Mouse (Mus musculus) cerebellum, adult 2 months (tissue): ENCODE results near the gene Apool. TPM values are rescaled to one million over a fixed set of nuclear protein-coding genes. Genes with fewer than 3 reads are reported as not detected.
"Not testable (repeated sequence)": the region's sequence is repeated elsewhere in the genome, so short reads cannot be mapped to it uniquely, and the experiment has no call there.

Experiments used
- DNase-seq, 2 experiments: peaks; one replicate each; pipeline ENCODE4 v3.0.0; 2021
- H3K27ac ChIP-seq: fragments of 200-500 bp; 2 replicates; pipeline ENCODE4 v1.5.1; 2012; ENCODE audit warnings: low read length, control low read depth, inconsistent platforms; ENCODE audit not compliant: insufficient read depth
- H3K27me3 ChIP-seq: fragments of 200-500 bp; 2 replicates; pipeline ENCODE4 v1.6.1; 2012; ENCODE audit warnings: inconsistent platforms, mild to moderate bottlenecking, low read length, moderate library complexity; ENCODE audit not compliant: control insufficient read depth, insufficient read depth
- H3K4me1 ChIP-seq: fragments of 200-500 bp; 2 replicates; pipeline ENCODE4 v1.6.1; 2011; ENCODE audit warnings: low read length; ENCODE audit not compliant: control insufficient read depth, insufficient read depth
- H3K4me3 ChIP-seq: fragments of 200-500 bp; replicated peaks from 2 replicates; pipeline ENCODE3; 2011; ENCODE audit warnings: mild to moderate bottlenecking, low read depth, low read length, control low read depth; ENCODE audit not compliant: insufficient read depth
- CTCF ChIP-seq: fragments of 200-500 bp; IDR thresholded peaks from 2 replicates; pipeline ENCODE4 v1.5.1; 2011; ENCODE audit warnings: low read depth, mild to moderate bottlenecking, control low read depth, low read length, moderate library complexity, borderline replicate concordance; ENCODE audit not compliant: insufficient read depth
- POLR2A ChIP-seq: fragments of 200-500 bp; IDR thresholded peaks from 2 replicates; pipeline ENCODE4 v1.6.1; 2011; ENCODE audit warnings: low read length, control low read depth, borderline replicate concordance; ENCODE audit not compliant: insufficient read depth
- WGBS: fragments of 180-500 bp; shearing (Covaris S2); methylation state at CpG from one replicate; pipeline ENCODE4 v1.1.7; 2018; 5-methylcytosine and 5-hydroxymethylcytosine counted together
- polyA plus RNA-seq: library from polyadenylated mRNA; depleted of rRNA; stranded (reverse); fragments of >200 nt; gene quantifications from 2 replicates; pipeline ENCODE4 v1.2.3, GENCODE M21; 2012; rRNA removed

The Apool gene
- polyA plus RNA-seq, 1 experiment = 6.2 TPM

GRCm38 (mm10) chrX:112348395-112348791, 37.3 kb downstream of the Apool start:
- Histone ChIP-seq H3K27me3 (no peaks in the 10 kb centered on the region), H3K4me3 (no peak overlapping the region), H3K27ac (no peak overlapping the region), H3K4me1 (no peaks in the 10 kb centered on the region)
- peak in 1 of 2 experiments; percentile 11 for DNase-seq
- TF ChIP-seq POLR2A = no peak
- peak; percentile 23; the same call in 1 of the 2 replicates for TF ChIP-seq CTCF
- WGBS = 23% methylated on average over 3 of the region's 3 CpGs

DNA sequence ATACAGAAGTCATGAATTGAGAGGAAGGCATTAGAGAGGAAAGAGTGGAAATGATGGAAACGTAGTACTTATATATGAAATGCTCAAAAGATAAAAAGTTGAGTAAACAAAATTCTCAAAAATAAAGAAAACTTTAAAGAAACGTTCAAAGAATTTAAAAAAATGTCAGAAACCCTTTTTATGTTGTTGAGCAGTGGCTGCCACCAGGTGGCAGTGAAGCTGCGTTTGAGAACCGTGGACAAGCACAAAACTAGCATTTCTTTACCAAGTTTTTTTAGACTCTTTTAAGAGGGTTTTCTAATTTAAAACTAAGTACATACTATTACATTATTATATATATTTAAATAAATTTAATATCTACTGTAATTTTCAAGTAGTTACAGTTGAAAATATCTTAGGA, 57.3 kb downstream of the Apool start:
- H3K4me3 ChIP-seq = no peak overlapping the region
- no peaks in the 10 kb centered on the region for H3K27me3 ChIP-seq
- H3K27ac ChIP-seq = no peak overlapping the region
- WGBS = 42% methylated on average over 4 of the region's 4 CpGs
- no peak for TF ChIP-seq CTCF
- H3K4me1 ChIP-seq = no peaks in the 10 kb centered on the region
- DNase-seq = no peak

GRCm38 (mm10) chrX:112370577-112371410, 59.7 kb downstream of the Apool start:
- 83% methylated on average over 5 of the region's 5 CpGs for WGBS
- not testable (repeated sequence) for H3K4me1 ChIP-seq, H3K27ac ChIP-seq, H3K27me3 ChIP-seq, H3K4me3 ChIP-seq
- DNase-seq = peak; percentile 12 to 39

- DNase-seq = no peak
- no peaks in the 10 kb centered on the region for H3K27me3 ChIP-seq
- H3K4me1 ChIP-seq = no peaks in the 10 kb centered on the region
- no peak for TF ChIP-seq CTCF
- TF ChIP-seq POLR2A = no peak
- H3K4me3 ChIP-seq = no peak within 1 kb of the TSS
- no peak within 1 kb of the TSS for H3K27ac ChIP-seq
- WGBS = 82% methylated on average over 3 of the region's 3 CpGs
These were observed 95.5 kb downstream of the Apool start, which contains the start of gene Satl1 for GRCm38 (mm10) chrX:112406679-112407078. TSS of gene Satl1 (minus strand) at chrX:112406779.

- 81% methylated on average over 2 of the region's 2 CpGs for WGBS
- H3K4me3 ChIP-seq = no peak overlapping the region
- H3K27me3 ChIP-seq = no peaks in the 10 kb centered on the region
- DNase-seq = no peak
- TF ChIP-seq POLR2A (no peak), CTCF (no peak)
- H3K27ac ChIP-seq = no peak overlapping the region
- H3K4me1 ChIP-seq = no peaks in the 10 kb centered on the region
These were observed 101.2 kb downstream of the Apool start for GRCm38 (mm10) chrX:112412309-112412708.

Other genes starting within 250 kb of the Apool start
- 0.10 TPM in 1 of 2 replicates, not detected in the other for gene 4933403O08Rik, start 72.3 kb upstream of the Apool start, polyA plus RNA-seq
- gene Satl1, start 95.4 kb downstream of the Apool start, polyA plus RNA-seq = not detected in 2 replicates
- not detected in 2 replicates for gene 2010106E10Rik, start 183.9 kb downstream of the Apool start, polyA plus RNA-seq